Mouse (Mus musculus) T-helper 17 cell (primary cell): ENCODE measurements at regions not wholly inside any gene's neighbourhood (a gene's known extent, or its start where the extent isn't known, plus 50 kb on each side); places are given as distances from the start of the nearest gene placed in this dataset.

Experiments
- in situ Hi-C, 2 experiments: fragments of 300-600 bp; cut with MboI, MseI; formaldehyde crosslinking; loops; 1 replicate in 1 of 2; 2 replicates in 1 of 2; pipeline ENCODE4 v1.15.1; 2025; ENCODE audit warnings: high pct_unique_total_duplicates in 2 of 2

GRCm38 (mm10) chr5:19026970-19027369 lies 199.9 kb upstream of the Magi2 start:
- in situ Hi-C loops = loop anchor here in 1 of 2 experiments (10.0 kb wide), 1 partner anchor 502 kb away; no protein-coding TSS in a partner anchor
